Mouse (Mus musculus): Measurements from ENCODE around the gene Cwc27.

DNA sequence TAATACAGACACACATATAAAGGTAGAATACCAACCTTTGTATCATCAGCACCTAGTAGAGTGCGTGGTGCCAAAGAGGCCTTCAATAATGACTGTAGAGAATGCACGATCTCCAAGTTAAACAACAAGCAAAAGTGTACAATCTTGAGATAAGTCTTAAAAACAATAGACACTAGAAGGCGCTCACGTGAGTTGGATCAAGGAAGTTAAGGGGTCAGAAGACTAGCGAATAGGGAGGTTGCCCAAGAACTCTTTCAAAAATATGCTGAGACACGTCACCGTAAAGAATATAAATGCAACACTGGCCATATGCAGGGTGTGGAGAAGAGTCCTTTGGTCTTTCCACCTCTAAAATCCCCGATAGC lies 690 bp downstream of the Cwc27 start:
- peak; percentile 34 for TF ChIP-seq CTCF (IDR thresholded peaks at IDR 0.05)
- TF ChIP-seq EP300 (IDR thresholded peaks at IDR 0.05), result no peak

Measured in lung, postnatal 0 days (tissue).